Mouse (Mus musculus): ENCODE results near the gene Ager.

The Ager gene

GRCm38 (mm10) chr17:34606186-34607039, 8.8 kb downstream of the Ager start:
- CTCF ChIA-PET, result interaction anchor here in 2 of 4 experiments (0.6 to 1.1 kb wide), 4 partner anchors 13 to 356 kb away, joined by 4 to 5 read pairs (median 5); no protein-coding TSS in a partner anchor
- POLR2A ChIA-PET, result interaction anchor here in 3 of 4 experiments (0.8 to 9.3 kb wide), 28 partner anchors 8 to 651 kb away, joined by 3 to 102 read pairs (median 6); partner anchors contain the start of genes Fkbpl (in 3 of the 3), Gpsm3 (in 3 of the 3), Pbx2 (in 3 of the 3) and Atf6b (in 2 of the 3)

- ChIA-PET POLR2A (no interaction called here), CTCF (no interaction called here)
Observed at GRCm38 (mm10) chr17:34607997-34608396, 10.3 kb downstream of the Ager start.

GRCm38 (mm10) chr17:34611050-34611449, 13.4 kb downstream of the Ager start:
- ChIA-PET POLR2A (no interaction called here), CTCF (no interaction called here)

GRCm38 (mm10) chr17:34613054-34613645, 15.5 kb downstream of the Ager start:
- ChIA-PET CTCF (no interaction called here), POLR2A (interaction anchor here in 1 of 4 experiments (1.2 to 2.5 kb wide), 2 partner anchors 9 to 19 kb away, joined by 4 to 10 read pairs; partner anchors contain the start of genes Agpat1 and Rnf5)

DNA sequence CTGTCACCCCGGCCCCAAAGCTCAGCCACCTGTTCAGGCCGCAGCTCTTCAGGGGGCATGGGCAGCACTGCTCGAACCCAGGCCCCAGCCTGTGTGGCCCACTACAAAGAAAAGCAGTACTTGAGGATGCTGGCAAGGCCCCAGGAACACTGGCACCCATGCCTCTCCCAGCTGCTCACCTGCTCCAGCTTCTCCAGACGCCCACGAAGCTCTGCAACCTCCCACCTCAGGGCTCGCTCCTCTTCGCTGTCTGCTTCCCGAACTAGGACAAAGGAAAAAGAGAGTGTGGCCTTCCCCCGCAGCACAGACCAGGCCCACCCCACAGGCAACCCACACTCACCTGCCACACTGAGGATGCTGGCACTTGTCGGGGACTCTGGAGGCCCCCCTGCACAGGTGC, 16.2 kb downstream of the Ager start:
- ChIA-PET CTCF (interaction anchor here in 1 of 4 experiments (1.6 kb wide), 1 partner anchor 10 kb away, joined by 4 read pairs; no protein-coding TSS in a partner anchor), POLR2A (interaction anchor here in 3 of 4 experiments (0.9 to 2.5 kb wide), 9 partner anchors 8 to 41 kb away, joined by 3 to 20 read pairs (median 3); partner anchors contain the start of genes Agpat1 (in 2 of the 3), Rnf5 (in 2 of the 3), Gpsm3 (in 1 of the 3) and Pbx2 (in 1 of the 3))

DNA sequence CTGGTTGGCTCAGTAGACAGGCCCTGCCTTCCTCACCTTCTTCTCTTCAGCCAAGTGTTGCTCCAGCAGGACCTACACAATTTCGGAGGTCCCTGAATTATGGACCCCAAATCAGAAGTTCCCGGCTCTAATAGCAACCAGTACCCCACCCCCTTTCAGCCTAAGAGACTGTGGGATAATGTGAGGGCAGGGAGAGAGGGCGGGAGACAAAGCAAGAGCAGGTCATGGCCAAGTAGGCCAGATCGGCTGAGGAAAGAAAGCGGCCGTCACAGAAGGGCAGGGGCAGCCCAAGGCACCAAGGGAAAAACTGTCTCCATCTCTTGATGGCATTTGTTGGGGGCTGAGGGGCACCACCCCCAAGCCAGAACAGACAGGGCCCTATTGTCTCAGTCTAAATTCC, 18.2 kb downstream of the Ager start, which contains the start of gene Egfl8:
Egfl8 (minus strand) TSS at position 101 of the 400 bp plus-strand sequence.
- CTCF ChIA-PET, result interaction anchor here in 1 of 4 experiments (1.5 kb wide), 1 partner anchor 44 kb away, joined by 4 read pairs; no protein-coding TSS in a partner anchor
- POLR2A ChIA-PET, result interaction anchor here in 1 of 4 experiments (2.2 kb wide), 1 partner anchor 11 kb away, joined by 20 read pairs; the partner anchor contains the start of genes Agpat1 and Rnf5

DNA sequence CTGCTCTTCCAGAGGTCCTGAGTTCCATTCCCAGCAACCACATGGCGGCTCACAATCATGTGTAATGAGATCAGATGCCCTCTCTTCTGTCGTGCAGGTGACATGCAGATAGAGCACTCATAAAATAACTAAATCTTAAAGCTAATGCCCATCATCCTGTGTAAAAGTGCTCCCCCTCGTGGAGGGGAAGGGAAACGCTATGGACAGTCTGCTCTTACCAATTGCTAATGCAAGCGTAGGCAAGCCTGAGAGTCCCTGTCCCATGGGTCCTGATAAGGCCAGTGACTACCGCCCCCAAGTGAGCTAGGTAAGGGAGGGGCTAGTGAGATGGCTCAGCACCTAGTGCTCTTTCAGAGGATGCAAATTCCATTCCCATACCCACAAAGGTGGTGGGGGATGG, 21.3 kb downstream of the Ager start:
- ChIA-PET CTCF (interaction anchor here (0.5 to 1.9 kb wide), 73 partner anchors 8 to 727 kb away, joined by 3 to 30 read pairs (median 4); partner anchors contain the start of genes Atf6b (in 3 of the 4), Ager (in 2 of the 4), Agpat1 (in 2 of the 4) and Fkbpl (in 2 of the 4)), POLR2A (interaction anchor here (0.6 to 3.1 kb wide), 23 partner anchors 9 to 582 kb away, joined by 3 to 34 read pairs (median 4); partner anchors contain the start of genes Agpat1 (in 3 of the 4), Rnf5 (in 3 of the 4), Atf6b (in 1 of the 4) and Fkbpl (in 1 of the 4))

- ChIA-PET CTCF (interaction anchor here in 3 of 4 experiments (0.9 to 1.2 kb wide), 4 partner anchors 15 to 66 kb away, joined by 3 to 4 read pairs (median 4); no protein-coding TSS in a partner anchor), POLR2A (interaction anchor here in 2 of 4 experiments (0.5 to 3.1 kb wide), 6 partner anchors 12 to 502 kb away, joined by 3 to 34 read pairs (median 4); partner anchors contain the start of genes Agpat1 (in 1 of the 2) and Rnf5 (in 1 of the 2))
Observed at GRCm38 (mm10) chr17:34621006-34621405, 23.3 kb downstream of the Ager start.

DNA sequence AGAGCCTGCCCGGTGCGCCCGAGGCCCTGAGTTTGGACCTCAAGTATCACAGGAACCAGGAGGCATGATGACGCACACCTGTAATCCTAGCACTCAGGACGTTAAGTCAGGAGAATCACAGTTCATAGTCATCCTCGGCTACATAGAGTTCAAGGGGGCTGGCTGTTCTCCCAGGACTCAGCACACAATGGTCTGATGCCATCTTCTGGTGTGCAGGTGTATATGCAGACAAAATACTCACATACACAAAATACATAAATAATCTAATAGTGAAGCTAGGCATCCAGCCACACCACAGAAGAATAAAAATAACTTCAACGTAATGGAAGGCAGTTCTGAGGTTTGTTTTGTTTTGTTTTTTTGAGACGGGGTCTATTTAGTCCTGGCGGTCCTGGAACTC, 25.5 kb downstream of the Ager start:
- CTCF ChIA-PET, result interaction anchor here in 3 of 4 experiments (0.6 to 1.2 kb wide), 8 partner anchors 8 to 182 kb away, joined by 3 to 4 read pairs (median 3); partner anchors contain the start of gene Atf6b (in 1 of the 3)
- POLR2A ChIA-PET, result interaction anchor here in 2 of 4 experiments (0.6 to 1.0 kb wide), 4 partner anchors 11 to 21 kb away, joined by 3 to 4 read pairs (median 3); partner anchors contain the start of gene Agpat1 (in 1 of the 2)

DNA sequence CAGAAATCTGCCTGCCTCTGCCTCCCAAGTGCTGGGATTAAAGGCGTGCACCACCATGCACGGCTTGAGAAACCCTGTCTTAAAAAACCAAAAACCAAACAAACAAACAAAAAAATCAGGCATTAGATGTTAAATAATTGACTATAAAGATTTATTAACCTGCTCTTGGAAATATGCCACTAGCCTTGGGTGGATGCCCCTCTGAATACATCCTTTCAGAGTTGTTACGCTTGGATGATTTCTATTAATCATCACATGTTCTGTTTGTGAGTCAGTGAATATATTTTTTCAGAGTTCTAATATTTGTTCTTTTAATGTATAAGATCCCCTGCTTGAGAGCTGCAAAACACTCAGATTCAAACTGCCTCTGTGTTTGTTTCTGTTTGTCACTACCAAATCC, 27.3 kb downstream of the Ager start:
- ChIA-PET CTCF (no interaction called here), POLR2A (no interaction called here)

DNA sequence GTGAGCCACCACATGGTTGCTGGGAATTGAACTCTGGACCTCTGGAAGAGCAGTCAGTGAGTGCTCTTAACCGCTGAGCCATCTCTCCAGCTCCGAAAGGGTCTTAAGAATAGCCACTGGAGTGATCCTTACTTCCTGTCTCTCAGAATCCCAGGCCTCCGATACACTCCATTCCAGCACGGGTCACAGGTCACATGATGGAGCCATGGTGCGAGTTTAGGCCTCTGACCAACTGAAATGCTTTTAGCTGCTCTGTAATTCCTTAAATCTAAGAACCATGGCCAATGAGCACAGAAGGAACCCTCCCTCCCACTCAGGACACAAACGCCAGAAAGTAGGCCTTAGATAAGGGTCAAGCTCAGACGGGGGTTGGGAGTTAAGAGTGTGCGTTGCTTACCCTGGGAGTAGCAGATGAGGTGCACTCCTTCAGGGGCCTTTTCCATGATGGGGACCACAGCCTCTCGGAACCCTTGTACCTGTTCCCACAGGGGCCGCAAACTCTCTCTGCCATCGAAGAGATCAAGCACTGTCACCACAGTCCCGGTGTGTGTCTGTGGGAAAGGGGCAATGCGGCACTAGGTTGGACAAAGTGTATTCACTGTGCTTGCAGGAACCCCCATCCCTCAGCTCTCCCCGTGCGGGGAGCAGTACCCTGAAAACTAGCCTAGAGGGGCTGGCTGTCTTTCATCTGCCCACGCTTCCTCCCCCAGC, 28.6 kb downstream of the Ager start:
- ChIA-PET CTCF (interaction anchor here in 2 of 4 experiments (1.1 to 1.9 kb wide), 2 partner anchors 8 to 71 kb away, joined by 4 to 6 read pairs; no protein-coding TSS in a partner anchor), POLR2A (interaction anchor here (0.5 to 2.4 kb wide), 10 partner anchors 18 to 456 kb away, joined by 3 to 10 read pairs (median 6); partner anchors contain the start of genes Atf6b (in 2 of the 4), Fkbpl (in 2 of the 4), Agpat1 (in 1 of the 4) and Rnf5 (in 1 of the 4))

DNA sequence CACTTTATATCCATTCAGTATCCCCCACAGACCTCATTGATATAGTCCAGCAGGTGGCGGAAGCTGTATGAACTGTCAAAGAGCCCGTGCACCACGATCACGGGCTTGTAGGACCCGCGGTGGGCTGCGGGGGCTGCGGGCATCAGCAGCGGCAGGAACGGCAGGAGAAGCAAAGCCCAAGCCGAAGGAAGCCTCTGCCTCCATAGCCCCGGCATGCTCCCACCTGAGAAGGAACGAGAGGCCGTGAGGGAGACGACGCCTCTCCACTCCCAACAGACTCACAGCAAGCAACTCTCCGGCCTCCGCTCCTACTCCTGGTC, 29.1 kb downstream of the Ager start:
- CTCF ChIA-PET, result interaction anchor here in 3 of 4 experiments (1.1 to 1.9 kb wide), 3 partner anchors 8 to 71 kb away, joined by 4 to 7 read pairs (median 6); no protein-coding TSS in a partner anchor
- POLR2A ChIA-PET, result interaction anchor here (0.5 to 3.1 kb wide), 12 partner anchors 18 to 1240 kb away, joined by 3 to 11 read pairs (median 6); partner anchors contain the start of genes Atf6b (in 3 of the 4), Fkbpl (in 2 of the 4), Agpat1 (in 1 of the 4) and Rnf5 (in 1 of the 4)

DNA sequence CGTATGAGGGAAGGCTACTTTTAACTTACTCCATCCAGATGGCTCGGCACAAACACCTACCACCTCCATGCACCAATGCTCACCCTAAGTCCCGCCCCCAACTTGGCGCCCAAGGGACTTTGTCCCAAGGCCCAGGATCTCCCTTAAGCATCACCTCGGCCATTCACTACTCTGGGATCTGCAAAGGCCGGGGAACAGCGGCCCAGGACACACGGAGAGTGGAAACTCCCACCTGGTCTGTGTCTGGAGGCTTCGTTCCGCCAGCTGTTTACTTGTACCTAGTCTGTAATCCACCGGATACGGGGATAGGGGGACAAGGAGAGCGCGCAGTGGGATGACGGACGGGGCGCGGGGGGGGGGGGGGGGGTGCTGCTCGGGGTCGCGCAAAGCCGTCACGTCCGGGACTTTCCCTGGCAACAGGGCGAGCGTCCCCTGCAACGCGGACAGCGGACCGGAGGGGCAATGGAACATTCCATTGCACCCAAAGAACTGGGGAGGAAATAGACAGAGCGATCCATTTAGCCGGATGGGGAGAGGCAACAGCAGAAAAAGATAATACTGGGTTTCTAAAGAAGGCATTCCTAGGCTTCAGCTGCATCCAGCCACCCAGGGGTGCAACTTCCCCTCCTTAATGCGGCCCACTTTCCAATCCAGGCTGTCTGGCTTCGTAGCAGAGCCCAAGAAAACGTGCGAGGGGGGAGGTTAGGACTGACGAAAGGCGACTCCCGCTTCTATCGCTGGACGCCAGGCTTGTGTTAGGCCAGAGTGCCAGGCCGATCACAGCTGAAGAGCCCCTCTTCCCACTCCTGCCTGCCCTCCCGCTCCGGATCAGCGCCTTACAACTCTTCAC, 29.7 kb downstream of the Ager start:
- ChIA-PET CTCF (interaction anchor here in 3 of 4 experiments (0.6 to 1.9 kb wide), 4 partner anchors 8 to 187 kb away, joined by 3 to 7 read pairs (median 5); no protein-coding TSS in a partner anchor), POLR2A (interaction anchor here in 3 of 4 experiments (0.6 to 3.1 kb wide), 10 partner anchors 17 to 1239 kb away, joined by 3 to 11 read pairs (median 6); partner anchors contain the start of genes Atf6b (in 3 of the 3), Fkbpl (in 2 of the 3), Agpat1 (in 1 of the 3) and Rnf5 (in 1 of the 3))

- POLR2A ChIA-PET, result interaction anchor here in 3 of 4 experiments (0.6 to 3.1 kb wide), 7 partner anchors 16 to 325 kb away, joined by 3 to 11 read pairs (median 7); partner anchors contain the start of genes Fkbpl (in 2 of the 3), Agpat1 (in 1 of the 3), Atf6b (in 1 of the 3) and Rnf5 (in 1 of the 3)
- CTCF ChIA-PET, result interaction anchor here in 3 of 4 experiments (0.6 to 1.9 kb wide), 3 partner anchors 9 to 188 kb away, joined by 3 to 7 read pairs (median 6); no protein-coding TSS in a partner anchor
Observed at GRCm38 (mm10) chr17:34627943-34628643, 30.4 kb downstream of the Ager start, which contains the start of gene Ppt2. Gene Ppt2, minus strand, starts transcription at chr17:34628510.

DNA sequence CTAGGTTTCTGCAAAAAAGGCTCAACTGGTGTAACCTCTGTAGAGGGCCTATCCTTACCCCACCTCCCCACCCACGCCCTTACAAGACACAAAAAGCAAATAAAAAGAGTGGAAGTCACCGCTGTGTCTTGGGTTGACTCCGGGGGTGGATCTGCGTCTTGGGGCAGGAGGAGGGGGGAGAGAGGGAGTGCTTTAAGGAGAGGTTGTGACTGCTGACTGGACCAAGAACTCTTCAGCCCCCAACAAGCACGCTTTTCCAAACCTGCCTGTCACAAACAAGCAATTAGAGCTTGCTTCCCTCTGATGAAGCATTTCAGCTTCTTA, 30.9 kb downstream of the Ager start:
- POLR2A ChIA-PET, result interaction anchor here in 3 of 4 experiments (0.6 to 3.1 kb wide), 8 partner anchors 16 to 324 kb away, joined by 3 to 11 read pairs (median 4); partner anchors contain the start of genes Atf6b (in 1 of the 3) and Fkbpl (in 1 of the 3)
- CTCF ChIA-PET, result no interaction called here
